Mouse (Mus musculus) bone marrow, adult 2 months (tissue): ENCODE data around the gene Sdhaf3.

Experiments
- CTCF ChIP-seq: fragments of 200-500 bp; IDR thresholded peaks from 2 replicates; pipeline ENCODE4 v1.5.1; 2011; ENCODE audit warnings: low read length, control low read depth; ENCODE audit not compliant: control insufficient read depth, insufficient read depth
- POLR2A ChIP-seq: fragments of 200-500 bp; IDR thresholded peaks from 2 replicates; pipeline ENCODE4 v1.6.1; 2011; ENCODE audit warnings: low read depth, mild to moderate bottlenecking, control low read depth, low read length, borderline replicate concordance; ENCODE audit not compliant: control insufficient read depth

GRCm38 (mm10) chr6:6997226-6997946 is 41.6 kb downstream of the Sdhaf3 start:
- no peak for TF ChIP-seq CTCF
- no peak for TF ChIP-seq POLR2A
